Mouse (Mus musculus) heart, embryonic 10.5 days (tissue): ENCODE results near the gene Dkk2. TPM values are rescaled to one million over a fixed set of nuclear protein-coding genes. Genes with fewer than 3 reads are reported as not detected.

Source experiments
- DNase-seq: peaks from one replicate; pipeline ENCODE4 v3.0.0-alpha.2; 2017; ENCODE audit warnings: low spot score
- H3K27ac ChIP-seq: fragments of 300-500 bp; sonication (generic); 2 replicates; pipeline ENCODE4 v1.5.1; 2016; ENCODE audit warnings: mild to moderate bottlenecking
- H3K27me3 ChIP-seq: fragments of 300-500 bp; sonication (generic); 2 replicates; pipeline ENCODE4 v1.6.1; 2016; ENCODE audit warnings: mild to moderate bottlenecking; ENCODE audit not compliant: poor library complexity, insufficient read depth, severe bottlenecking
- H3K36me3 ChIP-seq: fragments of 300-500 bp; sonication (generic); 2 replicates; pipeline ENCODE4 v1.6.1; 2016; ENCODE audit warnings: mild to moderate bottlenecking, moderate library complexity
- H3K4me1 ChIP-seq: fragments of 300-500 bp; sonication (generic); 2 replicates; pipeline ENCODE4 v1.6.1; 2016; ENCODE audit warnings: mild to moderate bottlenecking
- H3K4me3 ChIP-seq: fragments of 300-500 bp; sonication (generic); 2 replicates; pipeline ENCODE4 v1.5.1; 2016; ENCODE audit warnings: mild to moderate bottlenecking, moderate library complexity
- H3K9me3 ChIP-seq: fragments of 300-500 bp; sonication (generic); 2 replicates; pipeline ENCODE4 v1.6.1; 2016; ENCODE audit warnings: mild to moderate bottlenecking, moderate library complexity
- WGBS: fragments of 180-500 bp; shearing (Covaris S2); methylation state at CpG from one replicate; pipeline ENCODE4 v1.1.7; 2016; 5-methylcytosine and 5-hydroxymethylcytosine counted together
- polyA plus RNA-seq: library from polyadenylated mRNA; unstranded; fragments of >200 nt; fragmentation: Nextera tagmentation; extraction: Ambion mirVana; gene quantifications from 2 replicates; pipeline ENCODE4 v1.2.1, GENCODE M21; 2016

The Dkk2 gene
- polyA plus RNA-seq, 1 experiment from 2014 or later: 7.7 TPM

DNA sequence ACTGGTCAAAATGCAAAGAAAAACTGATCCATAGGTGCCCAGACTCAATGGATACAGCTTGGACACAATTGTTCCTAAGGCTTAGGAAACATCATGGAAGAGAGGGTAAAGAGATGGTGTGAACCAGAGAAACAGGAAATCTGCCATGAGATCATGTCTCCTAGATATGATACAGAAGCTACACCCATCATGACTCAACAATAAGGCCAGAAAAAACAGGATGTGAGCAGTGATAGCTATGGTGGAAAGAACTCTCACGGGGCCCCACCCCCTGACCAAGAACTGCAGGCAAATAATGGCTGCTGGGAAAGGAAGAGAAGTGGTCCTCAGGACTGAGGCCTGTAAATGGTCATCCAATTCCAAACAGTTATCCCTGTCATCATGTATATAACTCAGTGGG, 142.5 kb downstream of the Dkk2 start:
- Histone ChIP-seq H3K36me3 (no peaks in the 10 kb centered on the region), H3K27me3 (no peaks in the 10 kb centered on the region), H3K9me3 (no peaks in the 10 kb centered on the region), H3K4me3 (no peak overlapping the region), H3K4me1 (no peaks in the 10 kb centered on the region), H3K27ac (no peak overlapping the region)
- no peak for DNase-seq
- 57% methylated on average over 1 of the region's 1 CpGs for WGBS
